Mouse (Mus musculus) cortical plate, adult 2 months (tissue): Measurements from ENCODE around the gene Trim28.

ENCODE experiments used
- CTCF ChIP-seq: fragments of 200-500 bp; IDR thresholded peaks from 2 replicates; pipeline ENCODE4 v1.5.1; 2011; ENCODE audit warnings: mild to moderate bottlenecking, control low read depth, low read length; ENCODE audit not compliant: insufficient read depth; ENCODE audit errors: extremely low read depth
- POLR2A ChIP-seq: fragments of 200-500 bp; IDR thresholded peaks from 2 replicates; pipeline ENCODE4 v1.6.1; 2011; ENCODE audit warnings: mild to moderate bottlenecking, low read length, control low read depth; ENCODE audit not compliant: insufficient read depth; ENCODE audit errors: extremely low read depth

DNA sequence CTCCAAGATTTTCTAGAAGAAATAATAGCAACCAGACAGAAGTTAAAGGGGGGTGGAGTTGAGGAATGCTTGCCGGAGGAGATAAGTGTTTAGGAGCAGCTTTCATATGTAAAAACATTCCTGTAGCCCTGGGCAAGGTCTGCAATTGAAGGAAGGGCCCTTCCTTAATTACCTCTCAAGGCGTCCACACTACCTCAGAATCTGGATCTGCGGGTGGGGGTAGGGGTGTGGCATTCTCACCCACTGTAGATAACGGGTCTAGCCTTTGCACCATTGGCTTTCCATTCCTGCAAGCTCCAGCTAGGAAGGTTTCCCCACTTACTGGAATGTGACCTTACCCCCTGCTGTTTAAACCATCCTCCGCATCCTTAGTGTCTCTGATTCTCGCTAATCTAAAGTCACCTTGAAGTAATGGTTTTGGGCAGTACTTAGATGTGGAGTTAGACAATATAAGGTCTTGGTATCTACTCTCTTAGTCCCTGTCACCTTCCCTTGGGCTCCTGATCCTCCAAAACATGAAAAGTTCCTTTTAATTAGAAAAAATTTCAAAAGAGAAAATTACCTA lies 15.4 kb downstream of the Trim28 start:
- TF ChIP-seq CTCF, result no peak
- TF ChIP-seq POLR2A, result no peak
